Mouse (Mus musculus) myocyte (in vitro differentiated cells): Measurements from ENCODE around the gene Uvrag. TPM values are rescaled to one million over a fixed set of nuclear protein-coding genes. Genes with fewer than 3 reads are reported as not detected.
A peak's percentile ranks its signal among the peaks of the same experiment; 100 is the strongest.

Experiments
- H3K27me3 ChIP-seq: one replicate; pipeline ENCODE4 v1.6.1; 2011; ENCODE audit not compliant: control insufficient read depth, insufficient read depth, insufficient read length
- H3K36me3 ChIP-seq: one replicate; pipeline ENCODE4 v1.6.1; 2011; ENCODE audit not compliant: control insufficient read depth, insufficient read depth
- H3K4me2 ChIP-seq: one replicate; pipeline ENCODE4 v1.6.1; 2011; ENCODE audit warnings: low read depth, control low read depth
- H3K4me3 ChIP-seq: one replicate; pipeline ENCODE4 v1.5.1; 2011; ENCODE audit warnings: mild to moderate bottlenecking, control low read depth, moderate library complexity
- H3K79me2 ChIP-seq: one replicate; pipeline ENCODE4 v1.6.1; 2011; ENCODE audit not compliant: control insufficient read depth, insufficient read depth
- H3ac ChIP-seq: one replicate; pipeline ENCODE4 v1.6.1; 2011; ENCODE audit not compliant: control insufficient read depth, insufficient read length
- CEBPB ChIP-seq: IDR thresholded peaks from 2 replicates; pipeline ENCODE4 v1.6.1; 2011; ENCODE audit warnings: mild to moderate bottlenecking, moderate library complexity; ENCODE audit not compliant: poor library complexity, insufficient read depth, severe bottlenecking
- E2F4 ChIP-seq: IDR thresholded peaks from one replicate; pipeline ENCODE4 v1.6.1; 2011; ENCODE audit warnings: mild to moderate bottlenecking, control low read depth, moderate library complexity; ENCODE audit not compliant: insufficient read depth
- MAX ChIP-seq: IDR thresholded peaks from one replicate; pipeline ENCODE4 v1.6.1; 2011; ENCODE audit warnings: low read depth, mild to moderate bottlenecking, control low read depth
- MYOD1 ChIP-seq, 3 experiments: IDR thresholded peaks; one replicate each; pipeline ENCODE4 v1.6.1; 2011; ENCODE audit warnings: control low read depth in 2 of 3, low read depth in 2 of 3, mild to moderate bottlenecking in 2 of 3, moderate library complexity in 1 of 3; ENCODE audit not compliant: insufficient read length in 2 of 3, control insufficient read depth in 1 of 3
- MYOG ChIP-seq, 3 experiments: IDR thresholded peaks; one replicate each; pipeline ENCODE4 v1.6.1; 2011; ENCODE audit warnings: control low read depth in 2 of 3, low read depth in 2 of 3, mild to moderate bottlenecking in 2 of 3; ENCODE audit not compliant: insufficient read length in 2 of 3, control insufficient read depth in 1 of 3, insufficient read depth in 1 of 3
- POLR2A ChIP-seq: IDR thresholded peaks from one replicate; pipeline ENCODE4 v1.6.1; 2011; ENCODE audit warnings: low read depth, mild to moderate bottlenecking, control low read depth, moderate library complexity; ENCODE audit not compliant: insufficient read length
- POLR2AphosphoS2 ChIP-seq: IDR thresholded peaks from one replicate; pipeline ENCODE4 v1.6.1; 2011; ENCODE audit warnings: low read depth, control low read depth; ENCODE audit not compliant: insufficient read length
- REST ChIP-seq: IDR thresholded peaks from one replicate; pipeline ENCODE4 v1.6.1; 2011; ENCODE audit warnings: mild to moderate bottlenecking, control low read depth, moderate library complexity; ENCODE audit not compliant: insufficient read depth, insufficient read length
- SRF ChIP-seq: IDR thresholded peaks from one replicate; pipeline ENCODE4 v1.6.1; 2011; ENCODE audit warnings: low read depth; ENCODE audit not compliant: control insufficient read depth, insufficient read length
- TCF12 ChIP-seq: IDR thresholded peaks from one replicate; pipeline ENCODE4 v1.6.1; 2011; ENCODE audit warnings: mild to moderate bottlenecking, control low read depth; ENCODE audit not compliant: poor library complexity, insufficient read depth, severe bottlenecking
- TCF3 ChIP-seq: IDR thresholded peaks from one replicate; pipeline ENCODE4 v1.6.1; 2011; ENCODE audit warnings: low read depth, control low read depth; ENCODE audit not compliant: insufficient read length
- USF1 ChIP-seq: IDR thresholded peaks from one replicate; pipeline ENCODE4 v1.6.1; 2011; ENCODE audit warnings: low read depth, mild to moderate bottlenecking, control low read depth, moderate library complexity
- polyA plus RNA-seq: library from polyadenylated mRNA; unstranded; fragments of >200 nt; fragmentation: generic; extraction: Trizol; gene quantifications from one replicate; pipeline ENCODE4 v1.2.1, GENCODE M21; 2012; ENCODE audit warnings: missing spikeins

Uvrag gene
- polyA plus RNA-seq, 1 experiment = 9.0 TPM

DNA sequence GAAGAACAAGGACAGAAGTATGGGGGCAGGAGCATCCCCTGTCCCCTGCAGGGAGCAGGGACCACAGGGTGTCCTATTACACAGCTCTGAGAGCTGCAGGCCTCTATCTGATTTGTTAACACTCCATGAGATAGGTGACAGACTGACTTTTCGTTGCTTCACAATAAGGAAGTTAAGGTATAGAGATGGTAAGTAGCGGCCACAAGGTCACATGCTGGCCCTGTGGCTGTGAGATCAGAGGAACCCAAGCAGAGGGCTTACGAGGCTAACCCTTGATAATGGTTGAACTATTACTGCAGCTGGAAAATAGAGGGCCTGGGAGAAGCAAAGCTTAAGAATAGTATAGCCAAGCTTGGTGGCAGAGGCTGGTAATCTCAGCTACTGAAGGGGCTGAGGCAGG is 300.2 kb downstream of the Uvrag start:
- no peak overlapping the region for H3K4me3 ChIP-seq
- TF ChIP-seq POLR2A = no peak
- no peak for TF ChIP-seq TCF12
- no peak for TF ChIP-seq TCF3
- TF ChIP-seq MYOG (IDR thresholded peaks at IDR 0.05; ENCODE audit: control insufficient read depth in 1 of 3, insufficient read depth in 1 of 3, insufficient read length in 2 of 3, low read depth in 2 of 3) = no peak
- TF ChIP-seq SRF = no peak
- no peak for TF ChIP-seq POLR2AphosphoS2
- no peak for TF ChIP-seq REST
- no peak for TF ChIP-seq MAX
- no peak for TF ChIP-seq MYOD1 (IDR thresholded peaks at IDR 0.05; ENCODE audit: control insufficient read depth in 1 of 3, insufficient read length in 2 of 3, low read depth in 2 of 3)
- TF ChIP-seq E2F4 = no peak
- no peak for TF ChIP-seq USF1
- no peak for TF ChIP-seq CEBPB
- no peaks in the 10 kb centered on the region for H3K36me3 ChIP-seq
- no peaks in the 10 kb centered on the region for H3K79me2 ChIP-seq
- peaks cover 14% of the 10 kb centered on the region for H3K27me3 ChIP-seq
- H3ac ChIP-seq = no peak overlapping the region
- no peak overlapping the region for H3K4me2 ChIP-seq

DNA sequence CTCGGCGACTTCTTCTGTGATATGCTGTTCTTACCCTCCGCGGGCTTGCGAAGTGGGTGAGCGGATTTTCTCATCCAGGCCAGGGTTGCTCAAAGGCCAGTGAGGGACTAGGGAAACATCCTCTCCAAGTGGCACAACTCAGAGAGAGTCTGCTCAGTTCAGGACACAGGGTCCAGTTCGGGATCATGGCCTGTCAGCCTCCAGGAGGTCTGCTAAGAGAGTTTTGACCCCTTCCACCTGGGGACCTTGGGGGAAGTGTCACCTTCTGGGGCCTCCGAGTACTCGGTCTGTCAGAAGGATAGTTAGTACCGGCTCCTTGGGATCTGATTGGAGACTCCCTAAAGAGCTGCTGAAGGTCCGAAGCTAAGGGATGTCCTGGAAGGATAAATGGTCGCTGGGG is 301.6 kb downstream of the Uvrag start:
- Histone ChIP-seq H3ac (no peak overlapping the region), H3K4me3 (no peak overlapping the region), H3K4me2 (peak overlapping the region; percentile 61), H3K36me3 (no peaks in the 10 kb centered on the region), H3K79me2 (no peaks in the 10 kb centered on the region), H3K27me3 (peaks cover 27% of the 10 kb centered on the region)
- no peak for TF ChIP-seq TCF12
- TF ChIP-seq CEBPB = no peak
- TF ChIP-seq POLR2AphosphoS2 = no peak
- TF ChIP-seq REST = no peak
- no peak for TF ChIP-seq POLR2A
- TF ChIP-seq MYOD1 (IDR thresholded peaks at IDR 0.05; ENCODE audit: control insufficient read depth in 1 of 3, insufficient read length in 2 of 3, low read depth in 2 of 3) = no peak
- TF ChIP-seq SRF = no peak
- TF ChIP-seq MYOG (IDR thresholded peaks at IDR 0.05; ENCODE audit: control insufficient read depth in 1 of 3, insufficient read depth in 1 of 3, insufficient read length in 2 of 3, low read depth in 2 of 3) = no peak
- no peak for TF ChIP-seq MAX
- no peak for TF ChIP-seq E2F4
- TF ChIP-seq USF1 = no peak

DNA sequence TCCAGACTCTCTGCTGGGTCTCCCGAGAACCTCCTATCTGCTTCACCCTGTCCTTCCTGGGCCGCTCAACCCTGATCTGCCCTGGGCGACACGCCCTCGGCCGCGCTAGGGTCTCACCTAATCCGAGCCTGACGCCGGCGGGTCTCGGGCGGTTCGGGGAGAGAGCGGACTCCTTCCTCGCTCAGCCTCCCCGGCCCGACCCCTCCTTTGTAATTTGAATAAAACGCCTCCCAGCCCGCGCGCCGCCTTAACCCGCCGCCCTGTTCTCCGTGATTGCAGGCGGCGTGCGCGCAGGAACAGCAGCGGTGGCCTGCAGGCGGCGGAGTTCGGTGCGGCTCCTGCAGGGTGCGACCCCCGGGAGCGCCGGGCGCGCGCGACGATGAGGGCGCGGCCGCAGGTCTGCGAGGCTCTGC is 302.2 kb downstream of the Uvrag start:
- H3K27me3 ChIP-seq = peaks cover 30% of the 10 kb centered on the region
- TF ChIP-seq CEBPB (no peak), MYOD1 (IDR thresholded peaks at IDR 0.05; ENCODE audit: control insufficient read depth in 1 of 3, insufficient read length in 2 of 3, low read depth in 2 of 3) (peak in 1 of 3 experiments; percentile 6), POLR2AphosphoS2 (peak; percentile 14)

DNA sequence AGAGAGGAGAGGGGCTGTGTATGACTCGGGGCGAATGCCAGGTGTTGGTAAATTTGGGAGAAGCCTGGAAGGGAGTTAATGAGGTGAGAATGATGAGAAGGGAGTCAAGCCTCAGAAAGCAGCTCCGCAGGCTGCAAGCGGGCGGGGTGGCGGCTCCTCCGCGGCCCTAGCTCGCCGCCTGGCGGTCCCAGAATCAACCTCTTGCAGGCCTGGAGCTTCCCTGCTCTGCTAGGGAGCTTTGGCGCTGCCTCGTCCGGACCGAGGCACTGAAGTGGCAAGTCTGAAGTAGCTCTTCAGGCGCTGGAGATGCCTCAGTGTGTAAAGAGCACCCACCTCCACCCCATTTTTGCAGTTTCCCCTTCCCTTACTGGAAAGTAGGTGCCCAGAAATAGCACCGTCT is 303.0 kb downstream of the Uvrag start:
- Histone ChIP-seq H3K36me3 (no peaks in the 10 kb centered on the region), H3K4me3 (no peak overlapping the region), H3ac (no peak overlapping the region), H3K4me2 (peak overlapping the region; percentile 68), H3K79me2 (no peaks in the 10 kb centered on the region), H3K27me3 (peaks cover 31% of the 10 kb centered on the region)
- no peak for TF ChIP-seq POLR2AphosphoS2
- no peak for TF ChIP-seq USF1
- no peak for TF ChIP-seq MYOD1 (IDR thresholded peaks at IDR 0.05; ENCODE audit: control insufficient read depth in 1 of 3, insufficient read length in 2 of 3, low read depth in 2 of 3)

More for the DNA sequence above, 302.2 kb downstream of the Uvrag start:
- Histone ChIP-seq H3K4me2 (peak overlapping the region; percentile 68), H3K4me3 (no peak overlapping the region), H3K79me2 (no peaks in the 10 kb centered on the region), H3K36me3 (no peaks in the 10 kb centered on the region), H3ac (no peak overlapping the region)

DNA sequence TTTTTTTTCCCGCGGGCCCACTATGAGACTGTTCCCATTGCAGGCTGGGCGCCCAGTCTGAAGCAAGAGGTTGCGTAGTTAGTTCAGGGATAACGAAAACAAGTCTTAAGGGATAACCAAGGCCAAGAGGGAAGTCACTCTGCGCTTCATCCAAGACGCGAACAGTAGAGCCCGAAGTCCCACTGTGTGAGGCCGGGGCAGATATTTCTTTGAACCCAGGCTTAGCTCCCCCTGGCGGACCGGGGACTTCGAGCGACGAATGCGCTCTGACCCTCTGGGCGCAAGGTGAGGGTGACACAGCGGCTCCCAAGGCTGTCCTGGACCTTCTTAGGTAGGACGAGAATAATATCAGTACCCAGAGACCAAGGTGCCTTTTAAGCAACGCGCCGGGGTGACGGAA is 304.3 kb downstream of the Uvrag start:
- Histone ChIP-seq H3K4me3 (peak overlapping the region; percentile 24), H3K27me3 (peaks cover 43% of the 10 kb centered on the region), H3K36me3 (no peaks in the 10 kb centered on the region), H3K4me2 (peak overlapping the region; percentile 97), H3ac (no peak overlapping the region), H3K79me2 (no peaks in the 10 kb centered on the region)
- TF ChIP-seq REST (no peak), SRF (no peak)
